Mouse (Mus musculus): ENCODE results near the gene Zbtb22.

The Zbtb22 gene

DNA sequence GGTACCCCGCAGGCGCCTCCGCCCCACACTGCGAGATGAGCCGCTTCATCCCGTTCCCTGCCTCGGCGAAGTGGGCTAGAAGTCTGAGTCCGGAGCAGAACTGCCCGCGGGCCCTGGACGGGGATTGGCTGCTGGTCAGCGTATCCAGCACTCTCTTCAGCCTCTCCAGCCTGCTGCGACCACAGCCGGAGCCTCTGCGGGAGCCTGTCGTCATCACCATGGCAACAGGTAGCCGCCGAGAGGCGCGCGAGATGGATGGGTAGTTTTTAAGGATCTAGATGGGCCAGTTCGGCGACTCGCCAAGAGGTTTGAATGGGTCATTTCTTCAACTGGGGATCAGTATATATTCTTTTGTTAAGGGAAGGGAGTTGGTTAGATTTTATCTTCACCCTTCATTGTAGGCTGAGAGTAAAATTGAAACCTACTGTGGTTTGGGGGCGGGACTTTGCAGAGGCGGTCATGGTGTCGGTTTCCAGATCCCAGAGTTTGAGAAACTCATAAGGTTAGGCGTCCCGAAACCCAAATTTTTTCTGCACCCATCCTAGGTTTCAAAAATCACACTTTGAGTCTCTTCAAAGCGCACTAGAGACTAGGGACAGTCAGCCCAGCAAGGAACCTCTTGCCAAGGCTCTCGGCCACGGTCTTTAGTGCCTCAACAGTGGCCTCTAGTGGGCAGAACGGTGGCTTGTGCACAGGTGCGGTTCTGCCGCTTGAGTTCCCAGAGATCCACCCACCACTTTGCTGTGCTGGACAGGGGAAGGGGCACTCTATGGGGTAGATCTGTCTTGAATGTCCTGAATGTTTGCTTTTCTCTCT is 4.8 kb downstream of the Zbtb22 start:
- DNase-seq (ENCODE audit: low read depth, low spot score) = peak; percentile 75

GRCm38 (mm10) chr17:33921361-33921760 is 5.7 kb downstream of the Zbtb22 start:
- DNase-seq (ENCODE audit: low read depth, low spot score) = no peak

DNA sequence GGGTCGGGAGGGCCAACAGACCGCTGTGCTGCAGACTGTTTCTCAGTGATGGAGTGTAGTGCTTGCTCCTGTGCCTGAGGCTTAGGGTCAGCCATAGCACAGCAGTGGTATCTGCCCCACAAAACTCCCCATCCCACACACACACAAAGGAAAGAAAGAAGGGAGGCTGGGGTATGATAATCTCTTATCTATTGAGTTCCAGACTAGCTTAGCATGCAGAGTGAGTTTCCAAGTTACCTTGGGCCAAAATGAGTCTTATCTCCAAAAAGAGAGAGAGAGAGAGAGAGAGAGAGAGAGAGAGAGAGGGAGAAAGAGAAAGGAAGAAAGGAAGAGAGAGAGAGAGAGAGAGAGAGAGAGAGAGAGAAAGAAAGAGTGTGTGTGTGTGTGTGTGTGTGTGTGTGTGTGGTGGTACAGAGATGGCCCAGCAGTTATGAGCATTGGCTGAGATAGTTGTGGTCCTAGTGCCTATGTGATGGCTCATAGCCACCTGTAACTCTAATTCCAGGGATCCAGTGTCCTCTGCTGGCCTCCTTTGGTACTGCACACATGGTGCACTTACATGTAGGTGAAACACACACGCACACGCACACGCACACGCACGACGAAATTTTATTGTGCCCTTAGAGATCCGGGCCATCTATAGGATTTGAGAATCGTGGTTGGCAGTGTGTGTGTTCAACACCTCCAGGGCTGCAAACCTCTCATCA is 9.0 kb downstream of the Zbtb22 start:
- no peak for DNase-seq (ENCODE audit: low read depth, low spot score)

DNA sequence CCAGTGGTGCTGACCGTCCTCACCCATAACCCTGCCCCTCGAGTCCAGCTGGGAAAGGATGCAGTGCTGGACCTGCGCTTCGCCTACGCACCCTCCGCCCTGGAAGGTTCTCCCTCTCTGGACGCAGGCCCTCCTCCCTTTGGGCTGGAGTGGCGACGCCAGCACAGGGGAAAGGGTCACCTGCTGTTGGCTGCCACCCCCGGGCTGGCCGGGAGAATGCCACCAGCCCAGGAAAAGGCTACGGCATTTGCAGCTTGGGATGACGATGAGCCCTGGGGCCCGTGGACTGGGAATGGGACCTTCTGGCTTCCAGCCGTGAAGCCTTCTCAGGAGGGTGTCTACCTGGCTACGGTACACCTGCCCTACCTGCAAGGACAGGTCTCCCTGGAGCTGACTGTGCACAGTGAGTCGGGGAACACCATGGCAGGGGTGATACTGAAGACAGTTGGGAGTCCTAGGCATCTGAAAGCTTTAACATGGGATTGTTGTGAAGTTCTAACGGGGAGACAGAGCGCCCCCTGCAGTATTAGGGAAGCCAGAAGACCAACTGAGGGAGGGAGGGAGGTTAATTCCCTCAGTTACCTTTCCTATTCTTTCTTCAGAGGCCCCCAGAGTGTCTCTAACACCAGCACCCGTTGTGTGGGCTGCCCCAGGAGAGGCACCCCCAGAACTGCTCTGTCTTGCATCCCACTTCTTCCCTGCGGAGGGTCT is 9.9 kb downstream of the Zbtb22 start:
- no peak for DNase-seq (ENCODE audit: low read depth, low spot score)

- no peak for DNase-seq (ENCODE audit: low read depth, low spot score)
Measured at GRCm38 (mm10) chr17:33926207-33926932, 10.7 kb downstream of the Zbtb22 start.

GRCm38 (mm10) chr17:33928251-33928947 is 12.7 kb downstream of the Zbtb22 start:
- DNase-seq (ENCODE audit: low read depth, low spot score) = no peak

GRCm38 (mm10) chr17:33929371-33930279 is 13.9 kb downstream of the Zbtb22 start, which contains the start of gene Rgl2:
Gene Rgl2 (plus strand): TSS chr17:33929543.
- DNase-seq (ENCODE audit: low read depth, low spot score) = peak; percentile 87

GRCm38 (mm10) chr17:33930280-33931158 is 14.8 kb downstream of the Zbtb22 start:
- no peak for DNase-seq (ENCODE audit: low read depth, low spot score)

DNA sequence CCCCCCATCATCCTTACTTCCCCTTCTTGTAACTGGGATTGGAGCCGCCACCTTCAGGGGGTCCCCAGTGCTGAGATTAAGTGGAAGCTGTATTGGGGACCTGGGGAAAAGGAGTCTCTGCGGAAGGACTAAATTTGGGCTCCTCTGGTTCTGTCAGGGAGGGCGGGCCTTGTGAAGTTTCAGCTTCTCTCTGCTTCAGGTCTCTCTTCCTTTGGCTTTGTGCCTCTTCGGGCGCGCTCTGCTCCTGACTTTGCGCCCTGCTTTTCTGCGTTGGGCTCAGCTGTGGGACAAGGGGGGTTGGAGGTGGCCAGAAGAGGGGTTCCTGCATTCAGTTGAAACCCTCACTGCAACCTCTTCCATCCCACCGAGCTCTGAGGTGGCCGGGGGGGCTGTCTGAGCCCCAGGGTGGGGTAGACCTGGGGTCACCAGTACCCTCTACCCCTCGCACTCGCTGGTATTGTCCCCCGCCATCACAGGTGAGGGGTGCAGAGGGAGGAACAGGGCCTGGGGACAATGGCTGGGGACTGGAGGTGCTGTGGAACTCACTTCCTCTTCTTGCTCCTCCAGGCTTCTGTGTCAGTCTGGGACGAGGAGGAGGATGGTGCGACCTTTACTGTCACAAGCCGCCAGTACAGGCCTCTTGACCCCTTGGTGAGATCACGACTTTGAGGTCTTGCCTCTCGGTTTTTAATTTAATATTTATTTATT is 15.6 kb downstream of the Zbtb22 start:
- no peak for DNase-seq (ENCODE audit: low read depth, low spot score)

DNA sequence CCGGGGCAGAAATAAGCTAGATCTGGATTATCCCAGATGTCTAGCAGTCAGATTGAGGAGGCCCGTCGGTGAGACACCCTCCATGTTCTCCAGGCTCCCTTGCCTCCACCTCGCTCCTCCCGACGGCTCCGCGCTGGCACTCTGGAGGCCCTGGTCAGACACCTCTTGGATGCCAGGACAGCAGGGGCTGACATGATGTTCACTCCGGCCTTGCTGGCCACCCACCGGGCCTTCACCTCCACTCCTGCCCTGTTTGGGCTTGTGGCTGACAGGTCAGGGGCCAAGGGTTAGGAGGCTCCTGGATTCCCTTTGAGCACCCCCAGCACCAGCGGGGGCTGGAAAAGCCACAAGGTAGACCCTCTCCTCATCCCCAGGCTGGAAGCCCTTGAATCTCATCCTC is 16.2 kb downstream of the Zbtb22 start:
- DNase-seq (ENCODE audit: low read depth, low spot score) = no peak

GRCm38 (mm10) chr17:33932448-33932847 is 16.7 kb downstream of the Zbtb22 start:
- no peak for DNase-seq (ENCODE audit: low read depth, low spot score)

- DNase-seq (ENCODE audit: low read depth, low spot score) = no peak
Measured at GRCm38 (mm10) chr17:33932970-33933369, 17.3 kb downstream of the Zbtb22 start.

- no peak for DNase-seq (ENCODE audit: low read depth, low spot score)
Measured at GRCm38 (mm10) chr17:33935422-33936055, 19.8 kb downstream of the Zbtb22 start.

GRCm38 (mm10) chr17:33936993-33937392 is 21.3 kb downstream of the Zbtb22 start:
- no peak for DNase-seq (ENCODE audit: low read depth, low spot score)

GRCm38 (mm10) chr17:33938783-33939182 is 23.1 kb downstream of the Zbtb22 start:
- no peak for DNase-seq (ENCODE audit: low read depth, low spot score)

DNA sequence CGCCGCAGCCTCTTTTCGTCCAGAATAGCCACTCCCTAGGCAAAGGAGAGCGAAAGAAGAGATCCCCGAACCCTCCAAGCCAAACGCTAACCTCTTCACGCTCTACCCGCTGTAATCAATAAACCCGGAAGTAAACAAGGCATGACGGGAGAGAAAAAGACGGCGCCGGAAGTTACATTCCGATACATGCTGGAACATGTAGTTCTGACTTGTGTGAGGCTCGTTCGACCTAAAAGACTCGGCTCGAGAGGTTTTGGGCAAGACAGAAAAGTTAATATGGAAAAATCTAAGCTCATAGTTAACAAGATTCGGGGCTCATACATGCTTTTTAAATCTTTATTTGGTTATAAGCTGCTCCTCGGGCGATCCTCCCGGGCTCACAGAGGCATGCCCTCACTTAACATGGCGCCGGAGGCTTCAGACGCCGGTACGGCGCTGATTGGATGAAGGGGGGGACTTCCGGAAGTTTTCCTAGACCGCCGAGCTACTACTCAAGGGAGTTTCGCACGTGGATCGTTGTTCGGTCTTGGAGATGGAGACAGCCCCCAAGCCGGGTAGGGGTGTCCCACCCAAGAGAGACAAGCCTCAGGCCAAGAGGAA is 24.6 kb downstream of the Zbtb22 start, which contains the start of the genes Pfdn6 and Wdr46:
Pfdn6 (minus strand) TSS at position 138 of the 600 bp plus-strand sequence.
Wdr46 (plus strand) TSS at position 455 of the 600 bp plus-strand sequence.
- DNase-seq (ENCODE audit: low read depth, low spot score) = peak; percentile 83

DNA sequence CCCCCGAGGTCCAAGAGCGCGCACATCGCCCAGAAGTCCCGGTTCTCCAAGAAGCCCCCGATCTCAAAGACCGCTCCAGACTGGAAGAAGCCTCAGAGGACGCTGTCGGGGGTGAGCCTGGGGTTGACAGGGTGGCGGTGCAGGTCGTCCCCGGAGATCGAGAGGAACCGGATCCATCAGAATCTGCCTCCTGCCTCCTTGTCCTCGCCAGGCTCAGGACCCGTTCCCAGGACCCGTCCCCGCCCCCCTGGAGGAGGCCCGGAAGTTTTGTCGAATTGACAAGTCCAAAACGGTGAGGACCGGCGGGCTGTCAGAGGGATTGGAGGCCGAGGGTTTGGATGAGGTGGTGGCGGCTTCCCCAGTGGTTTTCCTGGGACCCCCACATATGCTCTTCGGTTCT is 25.3 kb downstream of the Zbtb22 start:
- no peak for DNase-seq (ENCODE audit: low read depth, low spot score)

Data from embryo, embryonic 11.5 days (tissue).